Mouse (Mus musculus): ENCODE data around the gene Iqgap1.

- TF ChIP-seq CTCF (IDR thresholded peaks at IDR 0.05; ENCODE audit: borderline replicate concordance, control insufficient read depth, extremely low read depth, insufficient read depth, low read length, poor library complexity) (no peak), POLR2A (IDR thresholded peaks at IDR 0.05; ENCODE audit: control insufficient read depth, extremely low read depth, insufficient read depth, low read length, poor library complexity) (no peak)
These were observed 80.0 kb downstream of the Iqgap1 start for GRCm38 (mm10) chr7:80745746-80746145.
